Mouse (Mus musculus): Measurements from ENCODE around the gene Slc38a8. TPM values are rescaled to one million over a fixed set of nuclear protein-coding genes. Genes with fewer than 3 reads are reported as not detected.

Slc38a8 gene
- polyA plus RNA-seq (2017; shearing (Covaris generic)), result under 1 TPM in 1 of 2 experiments, not detected in 1; 0.54 TPM

GRCm38 (mm10) chr8:119501598-119501997 lies at the start of gene Slc38a8:
Gene Slc38a8 (minus strand): TSS chr8:119501698.

GRCm38 (mm10) chr8:119446211-119446989 lies 55.1 kb downstream of the Slc38a8 start, which contains the start of gene Necab2:
Gene Necab2 (plus strand): TSS chr8:119446719.

GRCm38 (mm10) chr8:119433582-119434174 lies 67.8 kb downstream of the Slc38a8 start, which contains the start of gene Osgin1:
Gene Osgin1 (plus strand): TSS chr8:119434124.

Other genes starting within 250 kb of the Slc38a8 start
- 100 to 1,000 TPM; 174 to 175 TPM for gene Hsbp1, start 157.2 kb downstream of the Slc38a8 start, polyA plus RNA-seq (2017; shearing (Covaris generic))
- 10 to 100 TPM; 34.2 to 34.3 TPM for gene Mlycd, start 106.8 kb downstream of the Slc38a8 start, polyA plus RNA-seq (2017; shearing (Covaris generic))
- gene Osgin1, start 67.6 kb downstream of the Slc38a8 start, polyA plus RNA-seq (2017; shearing (Covaris generic)), result 10 to 100 TPM; 14.3 to 19.4 TPM
- gene Necab2, start 55.0 kb downstream of the Slc38a8 start, polyA plus RNA-seq (2017; shearing (Covaris generic)), result under 1 TPM in 1 of 2 experiments, not detected in 1; 0.23 TPM
- gene Mbtps1, start 57.0 kb upstream of the Slc38a8 start, polyA plus RNA-seq (2017; shearing (Covaris generic)), result 10 to 100 TPM; 78.1 to 93.0 TPM
- 100 to 1,000 TPM in 1 of 2 experiments, 10 to 100 TPM in 1; 81.4 to 119 TPM for gene Hsdl1, start 73.5 kb upstream of the Slc38a8 start, polyA plus RNA-seq (2017; shearing (Covaris generic))
- not detected for gene Dnaaf1, start 73.5 kb upstream of the Slc38a8 start, polyA plus RNA-seq (2017; shearing (Covaris generic))
- 10 to 100 TPM; 25.8 to 37.0 TPM for gene Taf1c, start 103.5 kb upstream of the Slc38a8 start, polyA plus RNA-seq (2017; shearing (Covaris generic))
- gene Adad2, start 111.0 kb upstream of the Slc38a8 start, polyA plus RNA-seq (2017; shearing (Covaris generic)), result under 1 TPM in 1 of 2 experiments, not detected in 1; 0.87 TPM
- 1 to 10 TPM in 1 of 2 experiments, not detected in 1; 1.1 TPM for gene Kcng4, start 134.0 kb upstream of the Slc38a8 start, polyA plus RNA-seq (2017; shearing (Covaris generic))
- gene Wfdc1, start 164.7 kb upstream of the Slc38a8 start, polyA plus RNA-seq (2017; shearing (Covaris generic)), result not detected
- gene Atp2c2, start 198.3 kb upstream of the Slc38a8 start, polyA plus RNA-seq (2017; shearing (Covaris generic)), result under 1 TPM; 0.10 to 0.16 TPM